8 mouse cellular contexts compared by ENCODE assay signal in genomic region chr10:127569450-127569849, GRCm38 (mm10). TPM values are rescaled to one million over a fixed set of nuclear protein-coding genes. Genes with fewer than 3 reads are reported as not detected.
DNase-seq lines count a peak whose midpoint lies in the region; ATAC-seq lines count a peak whose summit lies in the region.

No protein-coding gene starts in this region.

- no peak for ATAC-seq in cerebellum, adult (ENCODE audit: insufficient number of reproducible peaks, low FRiP score, low TSS enrichment)
- peak; percentile 66 for ATAC-seq in erythroblast, adult 5-6 weeks (replicated peaks; ENCODE audit: low FRiP score, poor library complexity, severe bottlenecking)
- ATAC-seq in hematopoietic stem cell, adult 5-6 weeks (replicated peaks in 1 of 2; ENCODE audit: insufficient read depth in 1 of 2, low FRiP score in 2 of 2, low TSS enrichment in 1 of 2, low read depth in 1 of 2, poor library complexity in 2 of 2, severe bottlenecking in 2 of 2): peak; percentile 74

- DNase-seq in cerebellum, adult 11 months: peak; percentile 71
- peak; percentile 80 for DNase-seq in brain, adult 2 months (ENCODE audit: low read depth, low spot score)
- peak; percentile 84 to 85 for DNase-seq in layer of hippocampus, postnatal 10 days (ENCODE audit: low spot score in 2 of 2)
- peak; percentile 75 to 85 for DNase-seq in lung, postnatal 4 days
- peak; percentile 64 for DNase-seq in spleen, adult 12 weeks (ENCODE audit: low spot score)

RNA-seq across cellular contexts. Expression of gene Nxph4, which starts 35.1 kb away (rescaled TPM):
- not detected in 2 replicates for total RNA-seq in erythroblast, adult 5-6 weeks (2015; ENCODE audit: low replicate concordance)
- not detected in 2 replicates for total RNA-seq in erythroblast, adult 5-6 weeks (2017; ENCODE audit: low replicate concordance)
- 0.31 TPM in 1 of 2 replicates, not detected in the other for total RNA-seq in hematopoietic stem cell, adult 5-6 weeks (2017)
- total RNA-seq in layer of hippocampus, postnatal 10 days (2021): 1 to 10 TPM; 5.2 to 6.5 TPM

RNA-seq across cellular contexts. Expression of gene Shmt2, which starts 47.2 kb away (rescaled TPM):
- total RNA-seq in erythroblast, adult 5-6 weeks (2015; ENCODE audit: low replicate concordance): 17.9 and 19.9 TPM in 2 replicates
- 12.3 and 18.3 TPM in 2 replicates for total RNA-seq in erythroblast, adult 5-6 weeks (2017; ENCODE audit: low replicate concordance)
- total RNA-seq in hematopoietic stem cell, adult 5-6 weeks (2017): 72.9 and 77.9 TPM in 2 replicates
- 10 to 100 TPM; 36.2 to 36.3 TPM for total RNA-seq in layer of hippocampus, postnatal 10 days (2021)

RNA-seq across cellular contexts. Expression of gene Lrp1, which starts 51.5 kb away (rescaled TPM):
- total RNA-seq in erythroblast, adult 5-6 weeks (2015; ENCODE audit: low replicate concordance): 11.9 and 14.0 TPM in 2 replicates
- 9.7 and 17.0 TPM in 2 replicates for total RNA-seq in erythroblast, adult 5-6 weeks (2017; ENCODE audit: low replicate concordance)
- 1.2 and 8.6 TPM in 2 replicates for total RNA-seq in hematopoietic stem cell, adult 5-6 weeks (2017)
- total RNA-seq in layer of hippocampus, postnatal 10 days (2021): 100 to 1,000 TPM; 263 to 291 TPM

RNA-seq across cellular contexts. Expression of gene Ndufa4l2, which starts 54.7 kb away (rescaled TPM):
- total RNA-seq in erythroblast, adult 5-6 weeks (2015; ENCODE audit: low replicate concordance): not detected in 2 replicates
- not detected in 2 replicates for total RNA-seq in erythroblast, adult 5-6 weeks (2017; ENCODE audit: low replicate concordance)
- not detected in 2 replicates for total RNA-seq in hematopoietic stem cell, adult 5-6 weeks (2017)
- 1 to 10 TPM; 6.8 to 7.9 TPM for total RNA-seq in layer of hippocampus, postnatal 10 days (2021)

Comparison
In these comparisons a context has a peak if more than half of its experiments do, and no peak if none do; other contexts are left out.
1. RNA of gene Lrp1, which starts 51.5 kb away (total RNA-seq): 263 to 291 TPM in layer of hippocampus, postnatal 10 days; 9.7 to 17.0 TPM in erythroblast, adult 5-6 weeks and 1.2 to 8.6 TPM in hematopoietic stem cell, adult 5-6 weeks; every median in the first group is over 10 times any median in the second.
2. Peak in every context shown above with its lines, with median percentiles within 50 percentile points of each other: DNase-seq.